Mouse (Mus musculus): Measurements from ENCODE around the gene Nos3.
A peak's percentile ranks its signal among the peaks of the same experiment; 100 is the strongest.

Nos3 gene

DNA sequence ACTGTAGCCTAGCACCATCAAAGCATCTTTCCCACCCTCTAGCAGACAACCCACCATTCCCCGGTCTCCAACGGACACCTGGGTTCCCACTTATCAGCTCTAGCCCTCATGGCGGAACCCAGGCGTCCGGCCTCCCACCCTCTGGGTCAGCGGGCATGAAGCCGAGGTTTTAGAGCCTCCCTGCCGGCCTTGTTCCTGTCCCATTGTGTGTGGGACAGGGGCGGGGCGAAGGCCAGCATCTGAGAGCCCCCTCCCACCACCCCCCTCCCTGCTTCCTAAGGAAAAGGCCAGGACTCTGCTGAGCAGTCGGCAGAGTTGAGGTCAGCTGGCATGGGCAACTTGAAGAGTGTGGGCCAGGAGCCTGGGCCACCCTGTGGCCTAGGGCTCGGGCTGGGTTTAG is at the start of gene Nos3:
Nos3 (plus strand) TSS at position 303 of the 400 bp plus-strand sequence.
- DNase-seq (ENCODE audit: low spot score in 2 of 2) = no peak

DNA sequence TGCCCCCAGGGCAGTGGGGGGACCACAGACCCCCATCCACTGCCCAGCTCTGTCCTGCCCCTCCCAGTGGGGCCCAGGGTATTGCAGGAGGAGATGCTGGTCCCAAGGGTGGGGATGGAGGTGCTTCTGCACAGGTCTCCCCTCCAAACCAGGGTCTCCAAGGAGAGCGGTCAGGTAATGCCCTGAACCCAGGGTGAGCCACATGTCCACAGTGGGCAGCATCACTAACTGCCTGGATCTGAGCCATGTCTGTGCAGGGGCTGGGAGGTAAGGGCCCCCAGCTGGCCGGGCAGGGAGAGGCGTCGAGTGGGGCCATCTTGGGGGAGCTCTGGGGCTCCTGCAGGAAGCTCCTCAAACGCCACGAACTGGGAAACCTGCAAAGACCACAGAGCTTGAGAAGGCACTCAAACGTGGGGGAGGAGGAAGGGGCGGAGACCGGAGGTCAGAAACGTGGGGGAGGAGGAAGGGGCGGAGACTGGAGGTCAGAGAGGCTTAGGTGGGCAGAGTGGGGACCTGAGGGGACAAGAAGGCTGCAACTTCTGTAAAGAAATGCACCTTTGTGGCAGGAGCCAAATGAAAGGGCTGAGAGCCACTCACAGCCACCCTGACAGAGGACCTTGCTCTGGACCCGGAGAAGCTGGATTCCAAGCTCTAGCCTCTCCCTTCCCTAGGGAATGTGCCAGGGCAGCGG is 44.7 kb upstream of the Nos3 start:
- DNase-seq (ENCODE audit: low spot score in 2 of 2) = no peak

DNA sequence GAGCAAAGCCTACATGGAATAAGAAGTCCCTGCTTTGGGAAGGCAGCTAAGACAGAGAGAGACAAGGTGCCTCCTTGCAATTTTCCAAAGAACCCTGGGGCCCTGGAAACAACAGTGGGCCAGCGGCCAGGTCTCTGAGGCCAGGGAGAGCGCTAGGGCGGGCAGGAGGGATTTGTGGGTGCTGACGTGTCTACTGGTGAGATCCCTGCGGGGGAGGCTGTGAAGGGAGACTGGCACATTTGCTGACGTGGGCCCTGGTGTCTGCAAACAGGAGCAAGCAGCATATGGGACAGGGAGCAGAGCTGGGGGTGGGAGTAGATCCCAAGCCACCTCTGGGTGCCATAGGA is 44.2 kb upstream of the Nos3 start:
- no peak for DNase-seq (ENCODE audit: low spot score in 2 of 2)

DNA sequence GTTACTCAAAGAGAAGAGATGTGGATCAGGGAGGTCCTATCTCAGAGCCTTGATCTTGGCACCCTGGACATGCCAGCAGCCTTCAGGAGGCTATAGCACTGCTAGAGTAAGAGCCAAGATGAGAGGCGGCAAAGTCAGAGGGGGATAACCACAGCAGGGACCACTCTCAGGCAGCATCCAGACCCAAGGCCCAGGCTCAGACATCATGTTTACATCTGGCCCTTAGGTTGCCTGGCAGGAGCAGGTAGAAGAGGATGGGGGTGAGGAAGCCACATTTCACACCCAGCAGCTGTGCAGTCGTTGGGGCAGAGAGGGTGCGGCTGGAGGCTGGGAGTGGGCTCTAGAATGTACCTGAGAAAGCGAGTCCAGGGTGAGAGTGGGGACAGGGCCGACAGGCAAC is 43.7 kb upstream of the Nos3 start:
- DNase-seq (ENCODE audit: low spot score in 2 of 2) = no peak

DNA sequence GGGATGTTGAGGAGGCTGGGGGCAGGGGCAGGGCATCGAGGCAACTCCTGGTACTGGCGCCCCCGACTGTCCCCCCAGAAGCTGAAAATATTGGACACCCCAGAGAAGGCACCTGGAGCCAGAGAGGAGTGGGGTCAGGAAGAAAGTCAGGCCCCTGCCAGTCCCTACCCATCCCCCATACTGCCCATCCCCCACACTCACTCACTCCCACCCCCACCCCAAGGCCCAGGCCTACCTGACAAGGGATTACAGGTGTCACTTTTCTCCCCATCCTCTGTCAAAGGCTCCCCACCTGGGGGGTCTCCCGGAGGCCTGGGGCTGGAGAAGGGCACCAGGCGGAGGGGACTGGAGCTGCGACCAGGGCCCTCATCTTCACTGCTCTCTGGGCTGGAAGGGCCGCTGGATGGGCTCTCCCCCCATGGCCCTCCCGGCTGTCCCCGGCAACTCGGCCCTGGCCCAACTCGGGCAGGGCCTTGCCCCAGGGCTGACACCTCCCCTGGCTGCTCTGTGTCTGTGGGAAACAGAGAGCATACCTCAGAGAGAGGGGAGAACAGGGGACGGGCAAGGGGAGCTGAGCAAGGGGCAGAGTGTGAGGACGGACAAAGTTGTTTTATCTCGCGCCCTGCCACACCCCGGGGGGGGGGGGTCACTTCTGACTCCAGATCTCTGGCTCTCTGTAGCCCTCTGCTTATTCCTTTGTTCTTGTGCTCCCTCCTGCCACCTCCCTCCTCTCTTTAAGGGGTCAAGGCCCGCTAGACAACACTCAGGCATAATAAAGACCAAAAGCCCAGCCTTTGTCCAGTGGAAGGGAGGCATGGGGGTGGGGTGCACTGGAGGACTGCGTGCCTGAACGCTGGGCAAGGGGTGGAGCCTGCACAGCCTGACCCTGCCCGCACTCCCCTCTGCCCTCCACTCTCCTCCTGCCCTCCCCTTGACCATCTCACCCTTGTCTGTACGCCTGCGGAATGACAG is 42.6 kb upstream of the Nos3 start:
- DNase-seq (ENCODE audit: low spot score in 2 of 2) = no peak

DNA sequence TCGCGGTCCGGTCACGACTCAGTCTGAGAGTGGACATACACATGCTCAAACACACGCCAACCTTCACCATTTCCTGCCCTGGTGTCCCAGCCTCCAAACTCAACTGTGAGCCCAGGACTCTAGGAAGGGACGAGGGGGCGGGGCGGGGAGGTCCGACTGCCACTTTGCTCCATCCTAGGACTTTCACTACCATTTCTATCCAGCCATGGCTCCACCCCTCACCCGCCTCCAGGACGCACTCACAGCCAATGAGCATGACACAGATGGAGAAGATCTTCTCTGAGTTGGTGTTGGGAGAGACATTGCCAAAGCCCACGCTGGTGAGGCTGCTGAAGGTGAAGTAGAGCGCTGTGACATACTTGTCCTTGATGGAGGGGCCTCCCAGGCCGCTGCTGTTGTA is 39.4 kb upstream of the Nos3 start:
- DNase-seq (ENCODE audit: low spot score in 2 of 2) = no peak

DNA sequence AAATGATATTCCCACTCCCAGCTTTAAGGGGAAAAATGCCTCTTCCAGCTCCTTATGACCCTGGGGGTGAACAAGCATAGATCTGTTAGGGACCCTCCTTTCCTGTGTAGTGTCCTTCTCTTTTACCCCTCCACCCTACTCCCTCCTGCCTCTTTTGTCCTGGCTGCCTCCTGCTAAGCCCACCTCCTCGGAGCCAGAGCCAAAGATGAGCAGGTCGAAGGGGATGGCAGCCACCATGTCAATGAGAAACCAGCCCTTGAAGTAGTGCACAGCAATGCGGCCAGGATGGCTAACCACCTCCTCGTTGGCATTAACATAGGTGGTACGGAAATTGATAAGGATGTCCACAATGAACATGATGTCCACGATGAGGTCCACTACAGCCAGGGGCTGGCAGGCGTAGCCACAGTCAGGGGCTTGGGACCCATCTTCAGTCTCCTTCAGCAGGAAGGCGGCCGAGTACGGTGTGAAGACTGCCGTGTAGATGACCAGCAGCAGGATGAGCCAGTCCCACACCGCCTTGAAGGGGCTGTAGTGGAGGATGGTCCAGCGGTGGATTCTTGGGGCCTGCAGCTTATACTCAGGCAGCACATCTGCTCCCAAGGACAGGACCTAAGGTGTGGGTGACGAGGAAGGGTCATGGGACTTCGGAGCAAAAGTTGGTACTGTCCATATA is 38.3 kb upstream of the Nos3 start:
- no peak for DNase-seq (ENCODE audit: low spot score in 2 of 2)

DNA sequence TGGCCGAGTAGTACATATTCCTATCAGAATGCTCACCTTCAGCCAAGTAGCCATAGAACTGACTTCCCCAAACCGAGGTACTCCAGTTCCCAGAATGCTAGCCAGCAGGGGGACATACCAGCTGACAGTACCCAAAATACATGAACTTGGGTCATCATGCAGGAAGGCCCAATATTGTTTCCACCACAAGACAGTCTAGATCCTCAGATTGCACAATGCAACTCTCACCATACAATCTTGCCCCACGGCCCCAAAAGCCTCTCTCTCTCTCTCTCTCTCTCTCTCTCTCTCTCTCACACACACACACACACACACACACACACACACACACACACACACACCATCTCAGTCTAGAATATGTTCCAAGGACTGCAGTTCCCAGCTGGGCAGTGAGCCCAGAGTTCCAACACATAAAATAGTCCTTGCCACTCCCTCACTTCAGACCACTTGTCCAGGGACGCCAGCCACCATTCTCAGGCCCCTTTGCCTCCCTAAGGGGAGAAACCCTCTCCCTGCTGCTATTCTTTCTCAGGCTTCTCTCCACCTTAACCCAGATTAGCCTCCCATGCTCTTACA is 37.7 kb upstream of the Nos3 start:
- DNase-seq (ENCODE audit: low spot score in 2 of 2) = no peak

DNA sequence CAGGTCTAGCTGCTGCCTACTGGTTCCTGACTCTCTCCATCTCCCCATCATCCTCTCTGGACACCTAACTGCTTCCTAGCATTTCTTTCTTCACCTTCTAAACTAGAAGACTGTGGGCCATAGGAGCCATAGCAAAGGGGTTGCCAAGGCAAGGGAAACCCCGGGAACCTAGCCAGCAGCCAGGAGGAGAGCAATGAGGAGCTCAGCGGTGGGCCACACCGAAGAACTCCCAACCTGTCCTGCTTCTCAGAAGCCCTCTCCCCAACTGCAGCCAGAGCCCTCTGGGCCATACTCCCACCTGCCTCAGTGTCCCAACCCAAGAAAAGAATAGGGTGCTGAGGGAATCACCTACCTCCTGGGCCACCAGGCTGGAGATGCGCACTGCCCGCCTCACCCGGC is 35.8 kb upstream of the Nos3 start:
- peak in 1 of 2 experiments; percentile 58 for DNase-seq (ENCODE audit: low spot score in 2 of 2)

DNA sequence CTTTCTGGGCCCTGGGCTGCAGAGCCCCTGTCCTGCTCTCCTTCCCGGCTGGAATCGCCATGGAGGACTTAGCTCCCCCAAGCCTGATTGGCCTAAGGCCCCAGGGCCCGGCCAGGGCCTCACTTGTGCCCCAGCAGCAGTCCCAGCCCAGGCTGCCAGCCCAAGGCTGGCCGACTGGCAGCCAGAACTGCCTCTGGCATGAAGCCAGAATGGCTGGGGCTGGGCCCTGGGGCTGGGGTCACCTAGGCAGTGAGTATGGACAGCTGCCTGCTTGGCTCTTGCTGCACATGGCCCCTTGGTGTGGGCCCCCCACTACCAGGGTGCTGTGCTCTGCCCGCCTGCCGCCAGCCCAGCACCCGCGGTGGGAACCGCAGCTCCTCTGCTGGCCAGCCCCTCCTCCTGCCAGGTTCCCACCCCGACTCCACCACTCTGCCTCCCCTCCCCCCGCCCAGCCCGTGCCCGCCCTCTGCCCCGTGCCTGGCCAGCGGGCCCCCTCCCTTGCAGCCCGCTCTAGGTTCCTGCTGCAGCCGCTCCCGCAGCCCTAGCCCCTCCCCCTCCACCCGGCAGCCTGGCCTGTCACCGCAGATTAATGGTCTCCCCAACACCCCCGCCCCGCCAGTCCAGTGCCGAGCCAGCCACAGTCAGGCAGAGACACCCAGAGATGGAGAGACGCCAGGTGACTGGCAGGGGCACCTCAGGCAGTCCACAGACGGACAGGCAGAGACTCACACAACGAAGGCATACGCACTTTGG is 35.2 kb upstream of the Nos3 start:
- DNase-seq (ENCODE audit: low spot score in 2 of 2) = peak; percentile 55 to 80

DNA sequence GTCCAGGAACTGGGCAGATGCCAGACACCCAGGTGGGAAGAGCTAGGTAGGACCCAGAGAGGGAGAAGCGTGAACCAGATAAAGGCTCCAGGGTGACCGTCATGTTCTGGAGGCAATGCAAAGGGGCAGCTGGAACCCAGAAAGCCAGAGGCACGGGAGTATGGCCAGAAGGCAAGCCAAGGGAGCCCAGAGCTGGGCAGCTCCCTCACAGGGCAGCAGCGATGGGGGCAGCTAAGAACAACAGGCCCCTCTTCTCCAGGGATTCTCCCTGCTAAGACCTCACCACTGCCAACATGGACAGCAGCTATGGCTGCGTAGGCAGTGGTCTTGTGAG is 34.7 kb upstream of the Nos3 start:
- DNase-seq (ENCODE audit: low spot score in 2 of 2) = no peak

DNA sequence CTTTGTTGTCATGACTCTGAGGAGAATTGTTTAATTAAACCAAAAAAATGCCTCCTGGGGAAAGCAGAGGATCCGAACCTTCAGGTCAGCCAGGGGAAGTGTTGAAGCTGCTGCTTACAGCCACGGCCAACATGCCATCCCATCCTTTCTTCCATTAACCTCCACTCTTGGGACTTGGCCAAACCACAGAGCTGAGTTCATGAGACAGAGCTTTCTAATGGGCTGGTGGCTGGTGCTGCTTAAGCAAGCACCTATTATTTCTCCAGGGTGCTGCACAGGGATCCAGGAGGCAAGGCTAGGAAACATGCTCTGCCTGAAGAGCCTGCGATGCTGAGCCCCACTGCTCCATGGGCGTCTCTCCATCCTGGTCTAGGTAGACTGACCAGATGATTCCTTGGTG is 32.2 kb upstream of the Nos3 start:
- DNase-seq (ENCODE audit: low spot score in 2 of 2) = no peak

DNA sequence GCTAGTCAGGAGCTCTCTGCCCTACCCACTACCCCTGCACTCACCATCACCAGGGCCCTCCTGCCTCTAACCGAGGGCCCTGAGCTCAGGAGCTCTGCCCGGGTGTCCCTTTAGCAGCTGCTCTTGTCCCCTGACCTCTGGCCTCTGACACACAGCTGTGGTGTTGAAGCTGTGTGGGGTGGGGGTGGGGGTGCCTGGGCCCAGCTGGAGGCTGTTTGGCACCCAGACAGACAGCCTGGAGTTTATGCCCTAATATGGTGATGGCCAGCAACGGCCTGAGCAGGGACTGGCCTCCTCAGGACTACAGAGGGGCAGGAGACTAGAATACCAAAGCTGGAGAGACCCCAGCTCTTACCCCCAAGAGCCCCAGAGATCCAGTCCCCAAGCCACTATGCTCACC is 29.9 kb upstream of the Nos3 start:
- DNase-seq (ENCODE audit: low spot score in 2 of 2) = no peak

DNA sequence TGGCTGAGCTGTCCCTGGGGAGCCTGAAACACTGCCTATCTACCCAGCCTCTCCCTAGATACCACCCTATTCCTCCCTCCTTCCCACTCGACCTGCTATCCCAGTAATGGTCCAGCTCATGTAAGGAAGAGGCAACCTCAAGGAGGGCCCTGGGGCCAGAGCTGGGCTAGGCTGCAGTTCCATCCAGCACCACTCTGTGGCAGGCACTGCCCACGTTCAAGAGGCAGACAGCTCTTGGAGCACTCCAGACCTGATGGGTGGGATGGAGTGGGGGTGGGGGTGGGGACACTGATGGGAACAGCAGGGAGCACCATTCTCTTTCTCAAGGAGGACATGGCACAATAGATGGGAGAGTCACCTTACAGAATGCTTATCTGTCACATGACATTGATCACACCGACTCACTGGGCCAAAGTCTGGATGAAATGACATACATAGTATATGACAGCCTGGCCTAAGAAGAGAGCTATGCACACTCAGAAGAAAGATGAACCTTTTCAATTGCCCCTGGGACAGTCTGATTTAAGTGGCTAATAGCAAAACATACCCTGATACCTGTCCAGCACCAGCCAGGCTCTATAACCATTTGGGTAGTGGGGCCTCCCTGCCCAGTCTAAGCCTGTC is 28.6 kb upstream of the Nos3 start:
- peak in 1 of 2 experiments; percentile 68 for DNase-seq (ENCODE audit: low spot score in 2 of 2)

DNA sequence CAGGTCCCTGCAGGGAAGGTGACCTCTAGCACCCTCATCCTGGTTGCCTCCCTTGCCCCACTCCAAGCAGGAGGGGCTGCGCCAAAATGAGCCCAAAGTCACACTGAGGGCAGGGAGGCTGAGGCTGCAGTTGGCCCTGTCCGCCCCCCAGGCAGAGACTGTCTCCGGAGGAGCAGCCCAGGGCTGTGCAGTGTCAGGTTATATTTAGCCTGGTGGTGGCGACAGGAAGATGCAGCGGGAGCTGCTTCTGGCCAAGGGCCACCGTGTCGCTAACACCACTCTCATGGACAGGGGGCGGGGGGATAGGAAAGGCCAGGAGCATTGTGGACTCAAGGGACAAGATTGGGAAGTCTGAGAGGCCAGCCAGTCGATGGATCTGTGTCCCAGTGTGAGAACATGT is 27.2 kb upstream of the Nos3 start:
- DNase-seq (ENCODE audit: low spot score in 2 of 2) = no peak

DNA sequence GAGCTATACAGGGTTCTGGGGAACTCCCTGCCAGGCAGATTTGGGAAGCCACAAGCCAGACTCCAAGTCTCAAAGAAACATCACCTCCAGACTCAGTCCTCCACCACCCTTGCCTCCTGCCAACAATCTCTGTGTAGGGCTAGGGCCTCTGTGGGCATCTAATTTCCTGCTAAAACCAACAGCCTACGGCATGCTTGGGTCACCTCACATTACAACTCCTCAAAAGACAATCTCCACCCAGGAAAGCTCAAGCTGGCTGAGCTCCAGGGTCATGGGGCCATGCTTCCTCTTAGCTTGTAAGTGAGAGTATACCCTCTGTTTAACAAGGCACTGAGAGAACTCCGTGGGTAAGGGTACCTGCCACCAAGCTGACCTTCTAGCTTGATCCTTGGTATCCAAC is 26.8 kb upstream of the Nos3 start:
- no peak for DNase-seq (ENCODE audit: low spot score in 2 of 2)

DNA sequence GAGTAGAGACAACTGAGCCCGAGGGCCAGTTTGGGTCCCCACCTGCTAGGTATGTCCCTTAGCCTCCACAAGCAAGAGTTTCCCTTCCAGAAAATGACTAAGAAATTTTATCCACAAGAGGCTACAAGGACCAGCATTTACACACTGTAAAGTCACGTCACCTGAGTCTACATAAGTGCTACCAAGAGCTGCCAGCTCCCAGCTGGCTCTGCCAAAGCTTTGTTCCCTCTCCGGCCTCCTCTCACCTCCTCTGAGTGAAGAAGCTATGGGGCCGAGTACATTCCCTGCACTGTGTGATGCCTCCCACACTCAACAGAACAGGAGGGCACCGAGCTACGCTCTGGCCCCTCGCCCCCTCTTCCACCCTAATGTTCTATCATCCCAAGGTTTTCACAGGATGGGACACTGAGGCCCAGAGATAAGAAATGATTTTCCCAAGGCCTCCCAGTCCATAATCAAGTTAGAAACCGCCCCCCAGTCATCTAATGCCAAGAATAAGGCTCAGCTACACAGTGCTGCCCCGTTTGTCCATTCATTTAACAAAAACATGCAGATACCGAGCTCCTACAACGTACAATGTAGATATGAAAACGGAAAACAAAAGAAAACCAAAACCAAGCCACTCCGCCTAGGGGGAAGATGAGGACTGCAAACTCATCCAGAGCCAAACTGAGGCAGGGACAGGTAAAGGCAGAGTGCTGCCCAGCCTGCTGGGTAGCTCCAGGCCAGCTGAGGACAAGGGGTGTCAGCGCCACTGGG is 22.2 kb upstream of the Nos3 start:
- DNase-seq (ENCODE audit: low spot score in 2 of 2) = no peak

DNA sequence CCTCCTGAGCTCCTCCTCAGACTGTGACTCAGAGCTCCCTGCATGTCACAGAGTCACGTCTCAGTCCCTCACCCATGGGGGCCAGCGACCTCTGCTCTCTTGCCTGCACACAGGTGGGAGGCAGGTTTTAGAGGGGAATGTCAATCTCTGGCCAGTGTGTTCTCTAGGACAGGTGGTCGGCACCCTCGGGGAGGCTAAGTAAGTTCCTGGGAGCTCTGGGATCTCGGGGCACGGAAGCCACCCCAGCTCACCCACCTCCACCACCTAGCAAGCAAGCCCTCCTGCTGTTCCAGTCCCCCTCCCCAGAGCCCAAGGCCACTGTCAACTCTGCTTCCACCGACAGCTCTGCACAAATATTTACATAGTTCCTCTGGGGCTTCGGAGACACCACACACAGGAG is 21.6 kb upstream of the Nos3 start:
- DNase-seq (ENCODE audit: low spot score in 2 of 2) = no peak

DNA sequence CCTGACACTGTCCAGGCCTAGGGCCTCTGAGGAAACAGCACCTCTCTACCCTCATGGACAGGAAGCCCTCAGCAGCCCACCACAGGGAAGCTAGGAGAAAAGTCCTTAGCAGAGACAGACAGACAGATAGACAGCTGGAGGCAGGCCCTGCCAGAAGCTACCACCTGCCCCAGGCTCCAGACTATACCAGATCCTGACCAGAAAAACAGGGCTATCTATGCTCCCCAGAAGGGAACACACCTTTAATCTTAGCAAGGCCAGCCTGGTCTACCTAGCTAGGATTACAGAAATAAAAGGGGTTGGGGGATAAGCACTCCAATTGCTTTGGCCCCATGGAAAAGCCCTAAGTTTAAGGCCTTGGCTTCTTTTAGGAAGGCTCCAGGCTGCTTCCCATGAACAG is 21.2 kb upstream of the Nos3 start:
- no peak for DNase-seq (ENCODE audit: low spot score in 2 of 2)

DNA sequence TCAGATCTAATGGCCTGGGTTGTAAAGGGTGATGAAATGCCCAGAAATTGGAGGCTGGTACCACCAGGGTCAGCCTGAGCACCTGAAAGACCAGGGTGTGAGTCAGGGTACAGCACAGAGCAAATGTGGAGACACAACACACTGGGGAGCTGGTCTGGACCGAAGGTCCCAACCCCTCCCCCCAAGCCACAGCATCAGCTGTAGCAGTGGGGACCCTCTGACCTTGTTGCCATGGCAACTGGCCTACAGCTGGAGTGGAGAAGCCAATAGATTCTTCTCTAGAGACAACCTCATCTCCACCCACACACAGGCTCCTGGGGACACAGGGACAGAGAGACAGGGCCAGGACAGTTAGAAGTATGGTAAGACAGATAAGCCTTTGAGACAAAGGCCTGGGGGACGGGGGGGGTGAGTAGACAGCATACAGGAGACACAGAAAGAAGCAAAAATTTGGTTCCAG is 20.6 kb upstream of the Nos3 start:
- peak in 1 of 2 experiments; percentile 37 for DNase-seq (ENCODE audit: low spot score in 2 of 2)

All from cerebellum, postnatal 4 days (tissue).